Mouse (Mus musculus) bone marrow, adult 2 months (tissue): Measurements from ENCODE around the gene 4930470P17Rik.

Experiments
- CTCF ChIP-seq: fragments of 200-500 bp; IDR thresholded peaks from 2 replicates; pipeline ENCODE4 v1.5.1; 2011; ENCODE audit warnings: low read length, control low read depth; ENCODE audit not compliant: control insufficient read depth, insufficient read depth
- POLR2A ChIP-seq: fragments of 200-500 bp; IDR thresholded peaks from 2 replicates; pipeline ENCODE4 v1.6.1; 2011; ENCODE audit warnings: low read depth, mild to moderate bottlenecking, control low read depth, low read length, borderline replicate concordance; ENCODE audit not compliant: control insufficient read depth

- no peak for TF ChIP-seq CTCF
- no peak for TF ChIP-seq POLR2A
Observed at GRCm38 (mm10) chr2:170535841-170536240, 66.0 kb downstream of the 4930470P17Rik start.
